Mouse (Mus musculus) heart, postnatal 10 days (tissue): ENCODE data around the gene Upp2. TPM values are rescaled to one million over a fixed set of nuclear protein-coding genes. Genes with fewer than 3 reads are reported as not detected.

Experiments used
- DNase-seq, 2 experiments: peaks; one replicate each; pipeline ENCODE4 v3.0.0; 2021
- intact Hi-C: fragments of 180-260 bp; cut with DNase I; formaldehyde crosslinking; loops from one replicate; pipeline ENCODE4 v1.15.1; 2025
- total RNA-seq, 2 experiments: library from RNA; stranded (reverse); gene quantifications; 2 replicates each; pipeline ENCODE4 v1.2.3; 2021

Upp2 gene
- total RNA-seq, 2 experiments from 2014 or later: 1.8 to 2.6 TPM

- intact Hi-C loops: loop anchor here (5.0 kb wide), 1 partner anchor 63 kb away; no protein-coding TSS in a partner anchor
Observed at GRCm38 (mm10) chr2:58604791-58605190, 37.7 kb downstream of the Upp2 start.

GRCm38 (mm10) chr2:58613720-58614119 is 46.6 kb downstream of the Upp2 start:
- intact Hi-C loops: no loop called here
- no peak for DNase-seq

More at GRCm38 (mm10) chr2:58604791-58605190, 37.7 kb downstream of the Upp2 start:
- DNase-seq: no peak

GRCm38 (mm10) chr2:58614851-58615250 is 47.8 kb downstream of the Upp2 start:
- intact Hi-C loops: no loop called here
- DNase-seq: no peak

GRCm38 (mm10) chr2:58615766-58616165 is 48.7 kb downstream of the Upp2 start:
- intact Hi-C loops: no loop called here
- no peak for DNase-seq

GRCm38 (mm10) chr2:58625186-58625585 is 58.1 kb downstream of the Upp2 start:
- intact Hi-C loops: no loop called here
- DNase-seq: no peak

- intact Hi-C loops: no loop called here
- DNase-seq: no peak
Observed at GRCm38 (mm10) chr2:58625681-58626080, 58.6 kb downstream of the Upp2 start.

- DNase-seq: peak; percentile 8 to 14
- intact Hi-C loops: no loop called here
Observed at GRCm38 (mm10) chr2:58626136-58626769, 59.2 kb downstream of the Upp2 start.

GRCm38 (mm10) chr2:58627981-58628380 is 60.9 kb downstream of the Upp2 start:
- intact Hi-C loops: no loop called here
- DNase-seq: no peak

GRCm38 (mm10) chr2:58628993-58629392 is 61.9 kb downstream of the Upp2 start:
- intact Hi-C loops: no loop called here
- no peak for DNase-seq

GRCm38 (mm10) chr2:58629440-58629839 is 62.3 kb downstream of the Upp2 start:
- no peak for DNase-seq
- intact Hi-C loops: no loop called here

- no peak for DNase-seq
- intact Hi-C loops: no loop called here
Observed at GRCm38 (mm10) chr2:58633791-58634190, 66.7 kb downstream of the Upp2 start.

GRCm38 (mm10) chr2:58641761-58642555 is 74.9 kb downstream of the Upp2 start:
- no peak for DNase-seq
- intact Hi-C loops: no loop called here

- DNase-seq: no peak
- intact Hi-C loops: no loop called here
Observed at GRCm38 (mm10) chr2:58645667-58646066, 78.6 kb downstream of the Upp2 start.

GRCm38 (mm10) chr2:58655169-58655568 is 88.1 kb downstream of the Upp2 start:
- intact Hi-C loops: no loop called here
- no peak for DNase-seq

GRCm38 (mm10) chr2:58656959-58657358 is 89.9 kb downstream of the Upp2 start:
- no peak for DNase-seq
- intact Hi-C loops: no loop called here

- DNase-seq: no peak
- intact Hi-C loops: no loop called here
Observed at GRCm38 (mm10) chr2:58657855-58658254, 90.8 kb downstream of the Upp2 start.

- intact Hi-C loops: loop anchor here (10.0 kb wide), 1 partner anchor 306 kb away; the partner anchor contains the start of gene Acvr1c
- DNase-seq: no peak
Observed at GRCm38 (mm10) chr2:58660591-58660990, 93.5 kb downstream of the Upp2 start.

- intact Hi-C loops: loop anchor here (10.0 kb wide), 1 partner anchor 306 kb away; the partner anchor contains the start of gene Acvr1c
- no peak for DNase-seq
Observed at GRCm38 (mm10) chr2:58661116-58661515, 94.0 kb downstream of the Upp2 start.

GRCm38 (mm10) chr2:58662661-58663060 is 95.6 kb downstream of the Upp2 start:
- DNase-seq: no peak
- intact Hi-C loops: loop anchor here (10.0 kb wide), 1 partner anchor 308 kb away; the partner anchor contains the start of gene Acvr1c

GRCm38 (mm10) chr2:58663404-58664120 is 96.5 kb downstream of the Upp2 start:
- no peak for DNase-seq
- intact Hi-C loops: loop anchor here (10.0 kb wide), 1 partner anchor 309 kb away; the partner anchor contains the start of gene Acvr1c
